Mouse (Mus musculus) lung, adult 2 months (tissue): ENCODE results near the gene Sh2b2. TPM values are rescaled to one million over a fixed set of nuclear protein-coding genes. Genes with fewer than 3 reads are reported as not detected.

Source experiments
- DNase-seq: peaks from one replicate; pipeline ENCODE4 v3.0.0; 2022
- H3K4me1 ChIP-seq: fragments of 200-500 bp; 2 replicates; pipeline ENCODE4 v1.6.1; 2011; ENCODE audit warnings: low read length; ENCODE audit not compliant: control insufficient read depth, insufficient read depth
- H3K4me3 ChIP-seq: fragments of 200-500 bp; replicated peaks from 2 replicates; pipeline ENCODE3; 2011; ENCODE audit warnings: low read depth, mild to moderate bottlenecking, control low read depth, low read length; ENCODE audit errors: extremely low read depth
- CTCF ChIP-seq: fragments of 200-500 bp; IDR thresholded peaks from 2 replicates; pipeline ENCODE4 v1.5.1; 2011; ENCODE audit warnings: mild to moderate bottlenecking, low read length, control low read depth; ENCODE audit not compliant: insufficient read depth
- POLR2A ChIP-seq: fragments of 200-500 bp; IDR thresholded peaks from 2 replicates; pipeline ENCODE4 v1.6.1; 2011; ENCODE audit warnings: low read depth, mild to moderate bottlenecking, control low read depth, low read length, borderline replicate concordance; ENCODE audit errors: extremely low read depth
- WGBS: fragments of 180-500 bp; shearing (Covaris S2); methylation state at CpG from one replicate; pipeline ENCODE4 v1.1.7; 2018; 5-methylcytosine and 5-hydroxymethylcytosine counted together
- polyA plus RNA-seq: library from polyadenylated mRNA; depleted of rRNA; stranded (reverse); fragments of >200 nt; gene quantifications from 2 replicates; pipeline ENCODE4 v1.2.3, GENCODE M21; 2012; rRNA removed

The Sh2b2 gene
- 11.5 and 12.6 TPM in 2 replicates for polyA plus RNA-seq

- no peak for TF ChIP-seq CTCF
- no peak for TF ChIP-seq POLR2A
- no peak for DNase-seq
- 72% methylated on average over 2 of the region's 2 CpGs for WGBS
- Histone ChIP-seq H3K4me3 (peak within 1 kb of the TSS; percentile 69), H3K4me1 (peaks cover 7% of the 10 kb centered on the region; the same call in 1 of the 2 replicates)
Measured at GRCm38 (mm10) chr5:136246452-136246838, at the start of gene Sh2b2. Sh2b2 (minus strand) TSS chr5:136246556.

GRCm38 (mm10) chr5:136292971-136293418 is 46.6 kb upstream of the Sh2b2 start:
- no peak for DNase-seq
- WGBS = 72% methylated on average over 4 of the region's 4 CpGs
- no peak for TF ChIP-seq POLR2A
- TF ChIP-seq CTCF = no peak
- Histone ChIP-seq H3K4me3 (no peak overlapping the region), H3K4me1 (no peaks in the 10 kb centered on the region)

GRCm38 (mm10) chr5:136292361-136292760 is 46.0 kb upstream of the Sh2b2 start:
- TF ChIP-seq POLR2A = no peak
- no peak for TF ChIP-seq CTCF
- 82% methylated on average over 2 of the region's 2 CpGs for WGBS
- no peak for DNase-seq
- H3K4me1 ChIP-seq = no peaks in the 10 kb centered on the region
- no peak overlapping the region for H3K4me3 ChIP-seq

- DNase-seq = no peak
- Histone ChIP-seq H3K4me1 (no peaks in the 10 kb centered on the region), H3K4me3 (no peak overlapping the region)
- TF ChIP-seq CTCF = no peak
- TF ChIP-seq POLR2A = no peak
- WGBS = 87% methylated on average over 2 of the region's 2 CpGs
Measured at GRCm38 (mm10) chr5:136291562-136291961, 45.2 kb upstream of the Sh2b2 start.

GRCm38 (mm10) chr5:136289776-136290175 is 43.4 kb upstream of the Sh2b2 start:
- no peak for TF ChIP-seq CTCF
- no peak for TF ChIP-seq POLR2A
- 79% methylated on average over 3 of the region's 3 CpGs for WGBS

GRCm38 (mm10) chr5:136288351-136289081 is 42.2 kb upstream of the Sh2b2 start:
- H3K4me1 ChIP-seq = no peaks in the 10 kb centered on the region
- DNase-seq = peak; percentile 41
- TF ChIP-seq CTCF (no peak), POLR2A (no peak)
- H3K4me3 ChIP-seq = no peak overlapping the region
- WGBS = 69% methylated on average over 6 of the region's 6 CpGs

More at GRCm38 (mm10) chr5:136289776-136290175, 43.4 kb upstream of the Sh2b2 start:
- Histone ChIP-seq H3K4me1 (no peaks in the 10 kb centered on the region), H3K4me3 (no peak overlapping the region)
- DNase-seq = no peak

- no peak for DNase-seq
- TF ChIP-seq POLR2A (no peak), CTCF (no peak)
Measured at GRCm38 (mm10) chr5:136286566-136286965, 40.2 kb upstream of the Sh2b2 start.

GRCm38 (mm10) chr5:136285106-136285505 is 38.8 kb upstream of the Sh2b2 start:
- TF ChIP-seq POLR2A (no peak), CTCF (no peak)
- Histone ChIP-seq H3K4me3 (no peak overlapping the region), H3K4me1 (no peaks in the 10 kb centered on the region)
- no peak for DNase-seq
- 78% methylated on average over 7 of the region's 7 CpGs for WGBS

More at GRCm38 (mm10) chr5:136286566-136286965, 40.2 kb upstream of the Sh2b2 start:
- Histone ChIP-seq H3K4me3 (no peak overlapping the region), H3K4me1 (no peaks in the 10 kb centered on the region)
- 68% methylated on average over 6 of the region's 6 CpGs for WGBS

- no peak for DNase-seq
- TF ChIP-seq POLR2A = no peak
- TF ChIP-seq CTCF = peak; percentile 21; the same call in 1 of the 2 replicates
- Histone ChIP-seq H3K4me1 (no peaks in the 10 kb centered on the region), H3K4me3 (no peak overlapping the region)
- 61% methylated on average over 6 of the region's 6 CpGs for WGBS
Measured at GRCm38 (mm10) chr5:136281351-136281750, 35.0 kb upstream of the Sh2b2 start.

GRCm38 (mm10) chr5:136274739-136275138 is 28.4 kb upstream of the Sh2b2 start:
- 92% methylated on average over 43 of the region's 43 CpGs for WGBS
- TF ChIP-seq CTCF (no peak), POLR2A (no peak)
- DNase-seq = no peak
- Histone ChIP-seq H3K4me3 (no peak overlapping the region), H3K4me1 (no peaks in the 10 kb centered on the region)
